Mouse (Mus musculus) forebrain, embryonic 16.5 days (tissue): ENCODE measurements around the gene Acbd5. TPM values are rescaled to one million over a fixed set of nuclear protein-coding genes. Genes with fewer than 3 reads are reported as not detected.

Experiments used
- ATAC-seq: fragments of 200-750 bp; cut with Nextera tagmentation; 2 replicates; pipeline ENCODE4 v1.8.0; 2017; ENCODE audit warnings: mild to moderate bottlenecking, moderate library complexity
- H3K27ac ChIP-seq: fragments of 300-500 bp; sonication (generic); 2 replicates; pipeline ENCODE4 v1.5.1; 2014; ENCODE audit warnings: low read length, control low read depth
- H3K27me3 ChIP-seq: fragments of 300-500 bp; sonication (generic); replicated peaks from 2 replicates; pipeline ENCODE4 v1.6.1; 2014; ENCODE audit warnings: low read length; ENCODE audit not compliant: control insufficient read depth, insufficient read depth
- H3K36me3 ChIP-seq: fragments of 300-500 bp; sonication (generic); 2 replicates; pipeline ENCODE4 v1.6.1; 2014; ENCODE audit not compliant: control insufficient read depth, insufficient read depth
- H3K4me1 ChIP-seq: fragments of 300-500 bp; sonication (generic); replicated peaks from 2 replicates; pipeline ENCODE4 v1.6.1; 2014; ENCODE audit warnings: low read length; ENCODE audit not compliant: control insufficient read depth, insufficient read depth
- H3K4me2 ChIP-seq: fragments of 300-500 bp; sonication (generic); 2 replicates; pipeline ENCODE4 v1.6.1; 2014; ENCODE audit warnings: mild to moderate bottlenecking, low read length, control low read depth
- H3K4me3 ChIP-seq: fragments of 300-500 bp; sonication (generic); replicated peaks from 2 replicates; pipeline ENCODE4 v1.5.1; 2014; ENCODE audit warnings: mild to moderate bottlenecking, low read length, control low read depth
- H3K9ac ChIP-seq: fragments of 300-500 bp; sonication (generic); replicated peaks from 2 replicates; pipeline ENCODE4 v1.6.1; 2014; ENCODE audit warnings: low read depth, low read length, control low read depth
- H3K9me3 ChIP-seq: fragments of 300-500 bp; sonication (generic); 2 replicates; pipeline ENCODE4 v1.6.1; 2016; ENCODE audit warnings: low read length; ENCODE audit not compliant: control insufficient read depth
- WGBS: fragments of 180-500 bp; shearing (Covaris S2); extraction: QIAGEN DNeasy Blood & Tissue Kit; methylation state at CpG from one replicate; pipeline ENCODE4 v1.1.7; 2014; 5-methylcytosine and 5-hydroxymethylcytosine counted together
- polyA plus RNA-seq: library from polyadenylated mRNA; unstranded; fragments of >200 nt; fragmentation: Nextera tagmentation; extraction: Ambion mirVana; gene quantifications from 2 replicates; pipeline ENCODE4 v1.2.1, GENCODE M21; 2015

Gene Acbd5
- polyA plus RNA-seq, 1 experiment from 2014 or later: 81.7 TPM

- H3K27me3 ChIP-seq: no peaks in the 10 kb centered on the region
- 68% methylated on average over 2 of the region's 2 CpGs for WGBS
These were observed 16.1 kb upstream of the Acbd5 start for GRCm38 (mm10) chr2:23051890-23052289.

GRCm38 (mm10) chr2:23052523-23052922 lies 15.4 kb upstream of the Acbd5 start:
- H3K4me2 ChIP-seq: no peak overlapping the region
- ATAC-seq: no peak
- no peaks in the 10 kb centered on the region for H3K9me3 ChIP-seq
- H3K4me1 ChIP-seq: no peaks in the 10 kb centered on the region
- no peak overlapping the region for H3K27ac ChIP-seq
- H3K36me3 ChIP-seq: no peaks in the 10 kb centered on the region
- H3K27me3 ChIP-seq: no peaks in the 10 kb centered on the region
- no peak overlapping the region for H3K9ac ChIP-seq
- WGBS: 77% methylated on average over 6 of the region's 6 CpGs
- no peak overlapping the region for H3K4me3 ChIP-seq

More at GRCm38 (mm10) chr2:23051890-23052289, 16.1 kb upstream of the Acbd5 start:
- H3K36me3 ChIP-seq: no peaks in the 10 kb centered on the region
- no peaks in the 10 kb centered on the region for H3K4me1 ChIP-seq
- H3K9me3 ChIP-seq: no peaks in the 10 kb centered on the region
- no peak overlapping the region for H3K9ac ChIP-seq
- H3K4me3 ChIP-seq: no peak overlapping the region
- ATAC-seq: no peak
- H3K4me2 ChIP-seq: no peak overlapping the region
- no peak overlapping the region for H3K27ac ChIP-seq

GRCm38 (mm10) chr2:23068370-23068737 lies 387 bp downstream of the Acbd5 start:
- Histone ChIP-seq H3K4me2 (peak overlapping the region; percentile 78), H3K27ac (peak overlapping the region; percentile 96), H3K4me1 (peaks cover 10% of the 10 kb centered on the region), H3K27me3 (no peaks in the 10 kb centered on the region), H3K4me3 (peak overlapping the region; percentile 93), H3K36me3 (no peaks in the 10 kb centered on the region), H3K9me3 (no peaks in the 10 kb centered on the region), H3K9ac (peak overlapping the region; percentile 96)
- WGBS: 0% methylated on average over 21 of the region's 21 CpGs
- ATAC-seq: peak; percentile 67

GRCm38 (mm10) chr2:23068894-23069744 lies 1.2 kb downstream of the Acbd5 start:
- H3K4me3 ChIP-seq: peak overlapping the region; percentile 93
- peak overlapping the region; percentile 78 for H3K4me2 ChIP-seq
- no peaks in the 10 kb centered on the region for H3K9me3 ChIP-seq
- H3K27ac ChIP-seq: peak overlapping the region; percentile 96
- ATAC-seq: peak; percentile 91
- no peaks in the 10 kb centered on the region for H3K27me3 ChIP-seq
- H3K36me3 ChIP-seq: no peaks in the 10 kb centered on the region
- peaks cover 10% of the 10 kb centered on the region for H3K4me1 ChIP-seq
- WGBS: under 1% methylated on average over 50 of the region's 50 CpGs
- peak overlapping the region; percentile 96 for H3K9ac ChIP-seq

- Histone ChIP-seq H3K27ac (no peak overlapping the region), H3K36me3 (no peaks in the 10 kb centered on the region), H3K4me2 (no peak overlapping the region), H3K4me1 (peaks cover 10% of the 10 kb centered on the region), H3K9me3 (no peaks in the 10 kb centered on the region), H3K9ac (no peak overlapping the region), H3K4me3 (no peak overlapping the region), H3K27me3 (no peaks in the 10 kb centered on the region)
- WGBS: 93% methylated on average over 2 of the region's 2 CpGs
- no peak for ATAC-seq
These were observed 2.5 kb downstream of the Acbd5 start for GRCm38 (mm10) chr2:23070491-23070890.

- no peaks in the 10 kb centered on the region for H3K9me3 ChIP-seq
- H3K4me1 ChIP-seq: peaks cover 10% of the 10 kb centered on the region
- no peak for ATAC-seq
- no peak overlapping the region for H3K4me3 ChIP-seq
- 86% methylated on average over 1 of the region's 1 CpGs for WGBS
- H3K36me3 ChIP-seq: peaks cover 1% of the 10 kb centered on the region; the same call in 1 of the 2 replicates
- H3K27me3 ChIP-seq: no peaks in the 10 kb centered on the region
- H3K27ac ChIP-seq: no peak overlapping the region
- no peak overlapping the region for H3K9ac ChIP-seq
- H3K4me2 ChIP-seq: no peak overlapping the region
These were observed 3.4 kb downstream of the Acbd5 start for GRCm38 (mm10) chr2:23071406-23071805.

- no peak overlapping the region for H3K27ac ChIP-seq
- no peak overlapping the region for H3K9ac ChIP-seq
- H3K4me3 ChIP-seq: no peak overlapping the region
- H3K27me3 ChIP-seq: no peaks in the 10 kb centered on the region
- no peak overlapping the region for H3K4me2 ChIP-seq
- ATAC-seq: no peak
- H3K36me3 ChIP-seq: peaks cover 24% of the 10 kb centered on the region
- H3K9me3 ChIP-seq: no peaks in the 10 kb centered on the region
- H3K4me1 ChIP-seq: peaks cover 3% of the 10 kb centered on the region
These were observed 7.9 kb downstream of the Acbd5 start for GRCm38 (mm10) chr2:23075846-23076245.

GRCm38 (mm10) chr2:23076783-23077182 lies 8.8 kb downstream of the Acbd5 start:
- peaks cover 26% of the 10 kb centered on the region for H3K36me3 ChIP-seq
- no peak for ATAC-seq

GRCm38 (mm10) chr2:23077693-23078092 lies 9.7 kb downstream of the Acbd5 start:
- Histone ChIP-seq H3K27ac (no peak overlapping the region), H3K4me1 (no peaks in the 10 kb centered on the region), H3K9me3 (no peaks in the 10 kb centered on the region), H3K36me3 (peaks cover 30% of the 10 kb centered on the region), H3K4me3 (no peak overlapping the region), H3K4me2 (no peak overlapping the region), H3K27me3 (no peaks in the 10 kb centered on the region), H3K9ac (no peak overlapping the region)
- ATAC-seq: no peak
- WGBS: 95% methylated on average over 5 of the region's 5 CpGs

More at GRCm38 (mm10) chr2:23076783-23077182, 8.8 kb downstream of the Acbd5 start:
- H3K9ac ChIP-seq: no peak overlapping the region
- H3K4me2 ChIP-seq: no peak overlapping the region
- no peaks in the 10 kb centered on the region for H3K9me3 ChIP-seq
- no peak overlapping the region for H3K4me3 ChIP-seq
- no peak overlapping the region for H3K27ac ChIP-seq
- H3K4me1 ChIP-seq: no peaks in the 10 kb centered on the region
- H3K27me3 ChIP-seq: no peaks in the 10 kb centered on the region
